Mouse (Mus musculus): Measurements from ENCODE around the gene Slc9b1. TPM values are rescaled to one million over a fixed set of nuclear protein-coding genes. Genes with fewer than 3 reads are reported as not detected.

The Slc9b1 gene
- polyA plus RNA-seq, 1 experiment from 2014 or later, result not detected

- no peak for ATAC-seq (ENCODE audit: insufficient number of reproducible peaks, low FRiP score, low TSS enrichment, low read depth)
- Histone ChIP-seq H3K27me3 (no peaks in the 10 kb centered on the region), H3K36me3 (no peaks in the 10 kb centered on the region), H3K4me3 (no peak overlapping the region), H3K9me3 (no peaks in the 10 kb centered on the region), H3K4me2 (no peak overlapping the region), H3K4me1 (no peaks in the 10 kb centered on the region), H3K9ac (no peak overlapping the region), H3K27ac (no peak overlapping the region)
- WGBS, result 52% methylated on average over 6 of the region's 6 CpGs
Measured at GRCm38 (mm10) chr3:135396081-135396480, 48.3 kb downstream of the Slc9b1 start.

- H3K27ac ChIP-seq, result no peak overlapping the region
- H3K36me3 ChIP-seq, result no peaks in the 10 kb centered on the region
- H3K9me3 ChIP-seq, result no peaks in the 10 kb centered on the region
- H3K4me2 ChIP-seq, result no peak overlapping the region
- H3K4me1 ChIP-seq, result no peaks in the 10 kb centered on the region
- no peaks in the 10 kb centered on the region for H3K27me3 ChIP-seq
- H3K9ac ChIP-seq, result no peak overlapping the region
- no peak overlapping the region for H3K4me3 ChIP-seq
- no peak for ATAC-seq (ENCODE audit: insufficient number of reproducible peaks, low FRiP score, low TSS enrichment, low read depth)
Measured at GRCm38 (mm10) chr3:135397112-135397511, 49.3 kb downstream of the Slc9b1 start.

- Histone ChIP-seq H3K9ac (no peak overlapping the region), H3K27me3 (no peaks in the 10 kb centered on the region), H3K4me2 (no peak overlapping the region), H3K4me1 (peaks cover 2% of the 10 kb centered on the region; the same call in 1 of the 2 replicates), H3K36me3 (peaks cover 16% of the 10 kb centered on the region), H3K9me3 (no peaks in the 10 kb centered on the region), H3K4me3 (no peak overlapping the region), H3K27ac (no peak overlapping the region)
- ATAC-seq (ENCODE audit: insufficient number of reproducible peaks, low FRiP score, low TSS enrichment, low read depth), result peak; percentile 44; the same call in 1 of the 2 replicates
- 8% methylated on average over 10 of the region's 10 CpGs for WGBS
Measured at GRCm38 (mm10) chr3:135402201-135402658, 54.4 kb downstream of the Slc9b1 start.

GRCm38 (mm10) chr3:135403211-135403610 lies 55.4 kb downstream of the Slc9b1 start:
- Histone ChIP-seq H3K36me3 (peaks cover 18% of the 10 kb centered on the region), H3K27me3 (no peaks in the 10 kb centered on the region), H3K9ac (no peak overlapping the region), H3K4me3 (no peak overlapping the region), H3K4me2 (no peak overlapping the region), H3K9me3 (no peaks in the 10 kb centered on the region), H3K27ac (no peak overlapping the region), H3K4me1 (peaks cover 2% of the 10 kb centered on the region; the same call in 1 of the 2 replicates)
- 64% methylated on average over 9 of the region's 9 CpGs for whole genome bisulfite sequencing
- no peak for ATAC-seq (ENCODE audit: insufficient number of reproducible peaks, low FRiP score, low TSS enrichment, low read depth)

- H3K9ac ChIP-seq, result no peak overlapping the region
- H3K36me3 ChIP-seq, result peaks cover 18% of the 10 kb centered on the region
- 68% methylated on average over 5 of the region's 5 CpGs for WGBS
- H3K4me1 ChIP-seq, result peaks cover 2% of the 10 kb centered on the region; the same call in 1 of the 2 replicates
- H3K4me2 ChIP-seq, result no peak overlapping the region
- H3K9me3 ChIP-seq, result no peaks in the 10 kb centered on the region
- ATAC-seq (ENCODE audit: insufficient number of reproducible peaks, low FRiP score, low TSS enrichment, low read depth), result no peak
- no peak overlapping the region for H3K27ac ChIP-seq
- H3K27me3 ChIP-seq, result no peaks in the 10 kb centered on the region
- H3K4me3 ChIP-seq, result no peak overlapping the region
Measured at GRCm38 (mm10) chr3:135403856-135404255, 56.0 kb downstream of the Slc9b1 start.

- Histone ChIP-seq H3K27me3 (no peaks in the 10 kb centered on the region), H3K4me2 (no peak overlapping the region), H3K9me3 (no peaks in the 10 kb centered on the region), H3K9ac (no peak overlapping the region), H3K27ac (0 out of 2 replicates have a peak overlapping the region, but pooled peaks have one; percentile 24), H3K4me1 (peaks cover 2% of the 10 kb centered on the region; the same call in 1 of the 2 replicates), H3K36me3 (peaks cover 22% of the 10 kb centered on the region), H3K4me3 (no peak overlapping the region)
- 67% methylated on average over 4 of the region's 4 CpGs for WGBS
- ATAC-seq (ENCODE audit: insufficient number of reproducible peaks, low FRiP score, low TSS enrichment, low read depth), result no peak
Measured at GRCm38 (mm10) chr3:135404599-135404998, 56.8 kb downstream of the Slc9b1 start.

- H3K4me2 ChIP-seq, result no peak overlapping the region
- peaks cover 1% of the 10 kb centered on the region; the same call in 1 of the 2 replicates for H3K4me1 ChIP-seq
- peaks cover 28% of the 10 kb centered on the region for H3K36me3 ChIP-seq
- H3K27me3 ChIP-seq, result no peaks in the 10 kb centered on the region
- ATAC-seq (ENCODE audit: insufficient number of reproducible peaks, low FRiP score, low TSS enrichment, low read depth), result no peak
- H3K9me3 ChIP-seq, result no peaks in the 10 kb centered on the region
- no peak overlapping the region for H3K4me3 ChIP-seq
- no peak overlapping the region for H3K9ac ChIP-seq
- 86% methylated on average over 8 of the region's 9 CpGs for WGBS
- no peak overlapping the region for H3K27ac ChIP-seq
Measured at GRCm38 (mm10) chr3:135407351-135407750, 59.5 kb downstream of the Slc9b1 start.

- Histone ChIP-seq H3K4me1 (peaks cover 4% of the 10 kb centered on the region; the same call in 1 of the 2 replicates), H3K4me2 (no peak overlapping the region), H3K4me3 (no peak overlapping the region), H3K36me3 (peaks cover 28% of the 10 kb centered on the region), H3K27me3 (no peaks in the 10 kb centered on the region), H3K9me3 (no peaks in the 10 kb centered on the region), H3K9ac (no peak overlapping the region), H3K27ac (no peak overlapping the region)
- 83% methylated on average over 5 of the region's 5 CpGs for WGBS
- ATAC-seq (ENCODE audit: insufficient number of reproducible peaks, low FRiP score, low TSS enrichment, low read depth), result no peak
Measured at GRCm38 (mm10) chr3:135409219-135409618, 61.4 kb downstream of the Slc9b1 start.

- Histone ChIP-seq H3K4me2 (no peak overlapping the region), H3K4me3 (no peak overlapping the region), H3K9ac (no peak overlapping the region), H3K27me3 (no peaks in the 10 kb centered on the region), H3K36me3 (peaks cover 22% of the 10 kb centered on the region), H3K27ac (no peak overlapping the region), H3K9me3 (no peaks in the 10 kb centered on the region), H3K4me1 (peaks cover 4% of the 10 kb centered on the region; the same call in 1 of the 2 replicates)
- WGBS, result 88% methylated on average over 12 of the region's 12 CpGs
- ATAC-seq (ENCODE audit: insufficient number of reproducible peaks, low FRiP score, low TSS enrichment, low read depth), result no peak
Measured at GRCm38 (mm10) chr3:135411056-135411455, 63.2 kb downstream of the Slc9b1 start.

- Histone ChIP-seq H3K27ac (no peak overlapping the region), H3K9me3 (no peaks in the 10 kb centered on the region), H3K4me2 (no peak overlapping the region), H3K36me3 (peaks cover 16% of the 10 kb centered on the region), H3K4me1 (peaks cover 4% of the 10 kb centered on the region; the same call in 1 of the 2 replicates), H3K9ac (no peak overlapping the region), H3K27me3 (no peaks in the 10 kb centered on the region), H3K4me3 (no peak overlapping the region)
- 82% methylated on average over 9 of the region's 9 CpGs for WGBS
- no peak for ATAC-seq (ENCODE audit: insufficient number of reproducible peaks, low FRiP score, low TSS enrichment, low read depth)
Measured at GRCm38 (mm10) chr3:135411824-135412223, 64.0 kb downstream of the Slc9b1 start.

- H3K4me3 ChIP-seq, result no peak overlapping the region
- H3K36me3 ChIP-seq, result no peaks in the 10 kb centered on the region
- H3K4me2 ChIP-seq, result no peak overlapping the region
- H3K9me3 ChIP-seq, result no peaks in the 10 kb centered on the region
- WGBS, result 76% methylated on average over 3 of the region's 3 CpGs
- no peak overlapping the region for H3K27ac ChIP-seq
- no peak for ATAC-seq (ENCODE audit: insufficient number of reproducible peaks, low FRiP score, low TSS enrichment, low read depth)
- no peaks in the 10 kb centered on the region for H3K27me3 ChIP-seq
- H3K9ac ChIP-seq, result no peak overlapping the region
- peaks cover 13% of the 10 kb centered on the region; the same call in 1 of the 2 replicates for H3K4me1 ChIP-seq
Measured at GRCm38 (mm10) chr3:135417245-135417644, 69.4 kb downstream of the Slc9b1 start.

- Histone ChIP-seq H3K4me2 (no peak overlapping the region), H3K4me1 (peaks cover 14% of the 10 kb centered on the region; the same call in 1 of the 2 replicates), H3K27me3 (no peaks in the 10 kb centered on the region), H3K9me3 (no peaks in the 10 kb centered on the region), H3K36me3 (no peaks in the 10 kb centered on the region), H3K9ac (no peak overlapping the region), H3K4me3 (no peak overlapping the region), H3K27ac (no peak overlapping the region)
- 78% methylated on average over 3 of the region's 3 CpGs for WGBS
- no peak for ATAC-seq (ENCODE audit: insufficient number of reproducible peaks, low FRiP score, low TSS enrichment, low read depth)
Measured at GRCm38 (mm10) chr3:135417799-135418198, 70.0 kb downstream of the Slc9b1 start.
